Mouse (Mus musculus) ES-Bruce4 (cell line): Measurements from ENCODE around the gene Ldlrad3.

Experiments used
- CTCF ChIP-seq: IDR thresholded peaks from one replicate; pipeline ENCODE4 v1.8.1; 2011; ENCODE audit warnings: low read depth, low read length
- POLR2A ChIP-seq: IDR thresholded peaks from one replicate; pipeline ENCODE4 v1.8.1; 2011; ENCODE audit warnings: low read length; ENCODE audit not compliant: insufficient read depth

GRCm38 (mm10) chr2:101920136-101920554 lies 266.0 kb downstream of the Ldlrad3 start:
- TF ChIP-seq CTCF (no peak), POLR2A (no peak)
